ENCODE assay signal across 15 mouse cellular contexts in the genomic region with DNA sequence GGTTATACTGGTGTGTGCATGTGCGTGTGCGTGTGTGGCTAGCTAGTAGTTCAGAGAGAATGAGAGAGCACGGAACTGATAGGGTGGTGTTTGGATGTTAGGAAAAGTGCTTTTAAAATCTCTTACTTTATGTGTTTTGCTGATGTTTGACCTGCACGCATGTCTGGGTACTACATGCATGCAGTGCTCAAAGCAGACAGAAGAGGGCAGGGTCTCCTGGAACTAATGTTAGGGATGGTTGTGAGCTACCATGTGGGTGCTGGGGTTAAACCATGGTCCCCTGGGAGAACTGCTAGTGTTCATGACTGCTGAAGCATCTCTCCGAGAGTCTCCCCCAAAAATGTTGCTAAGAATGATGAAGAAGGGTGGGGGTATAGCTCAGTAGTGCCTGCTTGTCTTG. TPM values are rescaled to one million over a fixed set of nuclear protein-coding genes. Genes with fewer than 3 reads are reported as not detected.
DNase-seq lines count a peak whose midpoint lies in the region; ATAC-seq and TF ChIP-seq lines count a peak whose summit lies in the region.
"Had no signal": no experiment of that assay in that cellular context is flagged by ENCODE, and none has a peak within 500 bp of the region (broad histone marks: within the 10 kb centered on the region; RNA-seq: fewer than 3 reads in every experiment).

No protein-coding gene starts in this region.

- no peak overlapping the region for H3K4me2 ChIP-seq in heart, postnatal 0 days (ENCODE audit: low read depth, low read length)
- no peak overlapping the region for H3K4me2 ChIP-seq in lung, embryonic 14.5 days
- H3K4me2 ChIP-seq: forebrain, embryonic 15.5 days; heart, embryonic 15.5 days; hindbrain, embryonic 15.5 days; limb, embryonic 12.5 days; midbrain, embryonic 11.5 days had no signal

- peaks cover 36% of the 10 kb centered on the region for H3K4me1 ChIP-seq in heart, postnatal 0 days (ENCODE audit: control insufficient read depth, insufficient read depth)
- peaks cover 4% of the 10 kb centered on the region; the same call in 1 of the 2 replicates for H3K4me1 ChIP-seq in lung, embryonic 14.5 days (ENCODE audit: insufficient read depth)

- TF ChIP-seq CTCF in heart, postnatal 0 days (IDR thresholded peaks at IDR 0.05; ENCODE audit: low read depth): peak; percentile 17; the same call in 1 of the 2 replicates
- peak; percentile 22; the same call in 1 of the 2 replicates for TF ChIP-seq CTCF in lung, embryonic 14.5 days (IDR thresholded peaks at IDR 0.05; ENCODE audit: low read depth)
- TF ChIP-seq CTCF in brain, embryonic 14.5 days (IDR thresholded peaks at IDR 0.05; ENCODE audit: borderline replicate concordance, extremely low read depth, insufficient read depth, insufficient read length): 0 out of 2 replicates have a peak, but pooled peaks have one; percentile 1

- H3K9me3 ChIP-seq in heart, postnatal 0 days (replicated peaks; ENCODE audit: control insufficient read depth, low read length): no peaks in the 10 kb centered on the region
- H3K9me3 ChIP-seq in lung, embryonic 14.5 days (ENCODE audit: low read depth, low read length): no peaks in the 10 kb centered on the region
- H3K9me3 ChIP-seq: forebrain, embryonic 15.5 days; heart, embryonic 15.5 days; hindbrain, embryonic 15.5 days; limb, embryonic 12.5 days had no signal

- DNase-seq in heart, postnatal 0 days (ENCODE audit: low spot score): no peak
- DNase-seq in heart, adult 11 months: no peak
- DNase-seq in lung, embryonic 14.5 days: no peak
- DNase-seq in lung, postnatal 36 days: no peak
- peak; percentile 50 for DNase-seq in ES-CJ7 (ENCODE audit: low read depth, low spot score)
- DNase-seq in brain, embryonic 14.5 days (ENCODE audit: low read depth): no peak
- no peak for DNase-seq in testis, postnatal 14 days (ENCODE audit: low spot score)
- no peak for DNase-seq in retina, embryonic 14.5 days (ENCODE audit: low spot score)
- DNase-seq: adrenal gland, postnatal 25 days; kidney, postnatal 36 days had no signal

- H3K4me3 ChIP-seq in heart, postnatal 0 days (ENCODE audit: low read depth, low read length): no peak overlapping the region
- H3K4me3 ChIP-seq in lung, embryonic 14.5 days (ENCODE audit: low read depth, low read length): no peak overlapping the region
- H3K4me3 ChIP-seq: forebrain, embryonic 15.5 days; heart, embryonic 15.5 days; hindbrain, embryonic 15.5 days; limb, embryonic 12.5 days had no signal

- TF ChIP-seq EP300 in heart, postnatal 0 days (IDR thresholded peaks at IDR 0.05; ENCODE audit: low read depth): no peak

- H3K27ac ChIP-seq in heart, postnatal 0 days (ENCODE audit: low read depth): peak overlapping the region; percentile 85
- H3K27ac ChIP-seq in lung, embryonic 14.5 days (ENCODE audit: low read depth): no peak overlapping the region
- H3K27ac ChIP-seq: forebrain, embryonic 15.5 days; hindbrain, embryonic 15.5 days had no signal

- H3K36me3 ChIP-seq in heart, postnatal 0 days (replicated peaks; ENCODE audit: control insufficient read depth, insufficient read depth, low read length): no peaks in the 10 kb centered on the region
- H3K36me3 ChIP-seq in lung, embryonic 14.5 days (ENCODE audit: insufficient read depth): no peaks in the 10 kb centered on the region
- H3K36me3 ChIP-seq: forebrain, embryonic 15.5 days; heart, embryonic 15.5 days; hindbrain, embryonic 15.5 days; limb, embryonic 12.5 days had no signal

- no peaks in the 10 kb centered on the region for H3K27me3 ChIP-seq in heart, postnatal 0 days (ENCODE audit: control insufficient read depth, insufficient read depth, low read length)
- H3K27me3 ChIP-seq in lung, embryonic 14.5 days (ENCODE audit: insufficient read depth, low read length): no peaks in the 10 kb centered on the region
- H3K27me3 ChIP-seq: forebrain, embryonic 15.5 days; heart, embryonic 15.5 days; hindbrain, embryonic 15.5 days; limb, embryonic 12.5 days had no signal

- 94% methylated on average over 5 of the region's 5 CpGs for WGBS in heart, postnatal 0 days
- 98% methylated on average over 5 of the region's 5 CpGs for WGBS in lung, embryonic 14.5 days

- TF ChIP-seq POLR2A in brain, embryonic 14.5 days (IDR thresholded peaks at IDR 0.05; ENCODE audit: borderline replicate concordance, extremely low read depth, insufficient read depth, insufficient read length, poor library complexity, severe bottlenecking): no peak

- no peak for ATAC-seq in heart, postnatal 0 days (ENCODE audit: insufficient read depth, low read depth)
- ATAC-seq in lung, embryonic 14.5 days (ENCODE audit: insufficient read depth): no peak
- ATAC-seq: forebrain, embryonic 15.5 days had no signal

- no peak overlapping the region for H3K9ac ChIP-seq in heart, postnatal 0 days (replicated peaks; ENCODE audit: low read depth, low read length)
- H3K9ac ChIP-seq in lung, embryonic 14.5 days: no peak overlapping the region
- H3K9ac ChIP-seq: forebrain, embryonic 15.5 days; heart, embryonic 15.5 days; hindbrain, embryonic 15.5 days; limb, embryonic 12.5 days had no signal

RNA-seq across cellular contexts. Expression of gene Cdk17, which starts 18.0 kb away (rescaled TPM):
- total RNA-seq in heart, postnatal 0 days (2014; rRNA removed; ENCODE audit: low replicate concordance): 40.2 and 41.2 TPM in 2 replicates
- polyA plus RNA-seq in heart, postnatal 0 days (2015; fragmentation: Nextera tagmentation; extraction: Ambion mirVana): 11.9 and 12.3 TPM in 2 replicates
- polyA plus RNA-seq in lung, embryonic 14.5 days (2014; fragmentation: Nextera tagmentation; extraction: Ambion mirVana): 25.3 and 25.9 TPM in 2 replicates
- polyA plus RNA-seq in brain, embryonic 14.5 days (2012; rRNA removed): 64.3 and 70.5 TPM in 2 replicates
